Mouse (Mus musculus) intestine, embryonic 15.5 days (tissue): ENCODE data around the gene Smarcd3. TPM values are rescaled to one million over a fixed set of nuclear protein-coding genes. Genes with fewer than 3 reads are reported as not detected.

Experiments
- ATAC-seq: fragments of 200-750 bp; cut with Nextera tagmentation; 2 replicates; pipeline ENCODE4 v1.8.0; 2017; ENCODE audit warnings: moderate TSS enrichment, moderate library complexity
- H3K27ac ChIP-seq: fragments of 300-500 bp; sonication (generic); 2 replicates; pipeline ENCODE4 v1.5.1; 2015; ENCODE audit warnings: mild to moderate bottlenecking, inconsistent platforms
- H3K27me3 ChIP-seq: fragments of 300-500 bp; sonication (generic); replicated peaks from 2 replicates; pipeline ENCODE4 v1.6.1; 2015; ENCODE audit warnings: inconsistent platforms
- H3K36me3 ChIP-seq: fragments of 300-500 bp; sonication (generic); 2 replicates; pipeline ENCODE4 v1.6.1; 2015; ENCODE audit warnings: inconsistent platforms
- H3K4me1 ChIP-seq: fragments of 300-500 bp; sonication (generic); replicated peaks from 2 replicates; pipeline ENCODE4 v1.6.1; 2015; ENCODE audit warnings: inconsistent platforms
- H3K4me2 ChIP-seq: fragments of 300-500 bp; sonication (generic); replicated peaks from 2 replicates; pipeline ENCODE4 v1.6.1; 2015; ENCODE audit warnings: mild to moderate bottlenecking, inconsistent platforms
- H3K4me3 ChIP-seq: fragments of 300-500 bp; sonication (generic); replicated peaks from 2 replicates; pipeline ENCODE4 v1.5.1; 2015; ENCODE audit warnings: inconsistent platforms
- H3K9ac ChIP-seq: fragments of 300-500 bp; sonication (generic); 2 replicates; pipeline ENCODE4 v1.6.1; 2015; ENCODE audit warnings: inconsistent platforms
- H3K9me3 ChIP-seq: fragments of 300-500 bp; sonication (generic); 2 replicates; pipeline ENCODE4 v1.6.1; 2016; ENCODE audit warnings: inconsistent platforms
- WGBS: fragments of 180-500 bp; shearing (Covaris S2); methylation state at CpG from one replicate; pipeline ENCODE4 v1.1.7; 2015; 5-methylcytosine and 5-hydroxymethylcytosine counted together
- polyA plus RNA-seq: library from polyadenylated mRNA; unstranded; fragments of >200 nt; fragmentation: Nextera tagmentation; extraction: Ambion mirVana; gene quantifications from 2 replicates; pipeline ENCODE4 v1.2.1, GENCODE M21; 2015

Smarcd3 gene
- polyA plus RNA-seq, 1 experiment from 2014 or later = 15.5 TPM

DNA sequence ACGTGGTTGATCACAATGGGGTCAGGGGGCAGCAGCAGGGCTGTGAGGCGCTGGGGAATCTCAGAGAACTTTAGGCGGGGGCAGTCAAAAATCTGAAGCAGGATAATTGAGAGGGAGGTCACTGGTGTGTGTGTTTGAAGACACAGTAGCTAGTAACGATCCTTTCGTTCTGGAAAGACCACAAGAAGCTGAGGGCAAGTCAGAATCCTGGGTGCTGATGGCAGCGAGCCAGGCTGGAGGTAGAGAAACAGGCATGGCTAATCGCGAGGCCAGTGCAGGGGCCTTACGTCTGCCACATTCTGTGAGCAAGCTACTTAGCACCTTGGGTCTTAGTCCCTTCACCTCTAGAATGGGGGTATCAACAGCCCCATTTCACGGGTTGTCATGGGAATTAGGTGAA, 30.3 kb downstream of the Smarcd3 start:
- WGBS = 75% methylated on average over 10 of the region's 10 CpGs
- H3K4me1 ChIP-seq = peaks cover 30% of the 10 kb centered on the region
- no peaks in the 10 kb centered on the region for H3K27me3 ChIP-seq
- peaks cover 18% of the 10 kb centered on the region for H3K36me3 ChIP-seq
- H3K4me2 ChIP-seq = no peak overlapping the region
- no peaks in the 10 kb centered on the region for H3K9me3 ChIP-seq
- no peak for ATAC-seq
- no peak overlapping the region for H3K4me3 ChIP-seq
- H3K9ac ChIP-seq = no peak overlapping the region
- H3K27ac ChIP-seq = no peak overlapping the region

GRCm38 (mm10) chr5:24593230-24593629, 31.0 kb downstream of the Smarcd3 start:
- Histone ChIP-seq H3K27ac (no peak overlapping the region), H3K27me3 (no peaks in the 10 kb centered on the region), H3K9me3 (no peaks in the 10 kb centered on the region), H3K4me2 (no peak overlapping the region), H3K4me1 (peaks cover 24% of the 10 kb centered on the region), H3K9ac (no peak overlapping the region), H3K36me3 (peaks cover 21% of the 10 kb centered on the region), H3K4me3 (no peak overlapping the region)
- 85% methylated on average over 10 of the region's 10 CpGs for WGBS
- ATAC-seq = no peak

- H3K4me1 ChIP-seq = peaks cover 23% of the 10 kb centered on the region
- H3K27me3 ChIP-seq = no peaks in the 10 kb centered on the region
- no peak overlapping the region for H3K4me3 ChIP-seq
- H3K36me3 ChIP-seq = peaks cover 21% of the 10 kb centered on the region
- no peaks in the 10 kb centered on the region for H3K9me3 ChIP-seq
- no peak overlapping the region for H3K9ac ChIP-seq
- WGBS = 65% methylated on average over 21 of the region's 21 CpGs
- H3K27ac ChIP-seq = no peak overlapping the region
- H3K4me2 ChIP-seq = peak overlapping the region; percentile 42; the same call in 1 of the 2 replicates
- ATAC-seq = no peak
These were observed 31.6 kb downstream of the Smarcd3 start for GRCm38 (mm10) chr5:24592471-24593160.

DNA sequence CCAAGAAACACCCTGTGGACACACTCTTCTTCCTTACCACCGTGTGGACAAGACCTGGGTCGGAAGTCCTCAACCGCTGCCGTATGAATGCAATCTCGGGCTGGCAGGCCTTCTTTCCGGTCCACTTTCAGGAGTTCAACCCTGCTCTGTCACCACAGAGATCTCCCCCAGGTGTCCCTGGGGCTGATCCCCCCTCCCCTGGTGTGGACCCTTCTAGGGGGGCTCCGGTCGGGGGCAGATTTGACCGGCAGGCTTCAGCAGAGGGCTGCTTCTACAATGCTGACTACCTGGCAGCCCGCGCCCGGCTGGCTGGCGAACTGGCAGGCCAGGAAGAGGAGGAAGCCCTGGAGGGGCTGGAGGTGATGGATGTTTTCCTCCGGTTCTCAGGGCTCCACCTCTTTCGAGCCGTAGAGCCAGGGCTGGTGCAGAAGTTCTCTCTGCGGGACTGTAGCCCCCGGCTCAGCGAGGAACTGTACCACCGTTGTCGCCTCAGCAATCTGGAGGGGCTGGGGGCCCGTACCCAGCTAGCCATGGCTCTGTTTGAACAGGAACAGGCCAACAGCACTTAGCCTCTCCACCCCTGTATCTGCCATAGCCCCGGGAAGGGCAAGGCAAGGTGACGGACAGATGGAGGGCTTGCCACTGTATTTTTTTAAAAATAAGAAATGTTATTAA, 32.3 kb downstream of the Smarcd3 start:
- 48% methylated on average over 24 of the region's 24 CpGs for WGBS
- 0 out of 2 replicates have a peak overlapping the region, but pooled peaks have one; percentile 17 for H3K27ac ChIP-seq
- peak overlapping the region; percentile 10 for H3K9ac ChIP-seq
- peaks cover 21% of the 10 kb centered on the region for H3K36me3 ChIP-seq
- no peaks in the 10 kb centered on the region for H3K9me3 ChIP-seq
- H3K4me1 ChIP-seq = peaks cover 25% of the 10 kb centered on the region
- no peak overlapping the region for H3K4me3 ChIP-seq
- peak overlapping the region; percentile 42 for H3K4me2 ChIP-seq
- ATAC-seq = no peak
- H3K27me3 ChIP-seq = no peaks in the 10 kb centered on the region

DNA sequence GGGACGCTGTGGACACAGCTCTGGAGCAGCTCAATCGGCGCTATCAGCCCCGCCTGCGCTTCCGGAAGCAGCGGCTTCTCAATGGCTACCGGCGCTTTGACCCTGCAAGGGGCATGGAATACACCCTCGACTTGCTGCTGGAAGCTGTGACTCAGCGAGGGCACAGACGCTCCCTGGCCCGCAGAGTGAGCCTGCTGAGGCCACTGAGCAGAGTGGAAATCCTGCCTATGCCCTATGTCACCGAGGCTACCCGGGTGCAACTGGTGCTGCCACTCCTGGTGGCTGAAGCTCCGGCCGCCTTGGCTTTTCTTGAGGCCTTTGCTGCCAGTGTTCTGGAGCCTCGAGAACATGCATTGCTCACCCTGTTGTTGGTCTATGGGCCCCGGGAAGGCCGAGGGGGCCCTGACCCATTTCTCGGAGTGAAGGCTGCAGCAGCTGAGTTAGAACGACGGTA, 32.9 kb downstream of the Smarcd3 start:
- Histone ChIP-seq H3K9ac (peak overlapping the region; percentile 10; the same call in 1 of the 2 replicates), H3K9me3 (no peaks in the 10 kb centered on the region), H3K4me3 (no peak overlapping the region), H3K27me3 (no peaks in the 10 kb centered on the region), H3K36me3 (peaks cover 21% of the 10 kb centered on the region), H3K27ac (0 out of 2 replicates have a peak overlapping the region, but pooled peaks have one; percentile 17), H3K4me2 (peak overlapping the region; percentile 42), H3K4me1 (peaks cover 19% of the 10 kb centered on the region)
- 34% methylated on average over 23 of the region's 23 CpGs for WGBS
- no peak for ATAC-seq

- ATAC-seq = no peak
- Histone ChIP-seq H3K4me2 (no peak overlapping the region), H3K4me3 (no peak overlapping the region), H3K27ac (no peak overlapping the region), H3K9ac (no peak overlapping the region), H3K9me3 (no peaks in the 10 kb centered on the region), H3K4me1 (peaks cover 23% of the 10 kb centered on the region), H3K27me3 (no peaks in the 10 kb centered on the region), H3K36me3 (peaks cover 21% of the 10 kb centered on the region)
- 91% methylated on average over 20 of the region's 20 CpGs for WGBS
These were observed 34.4 kb downstream of the Smarcd3 start for GRCm38 (mm10) chr5:24589511-24590500.

GRCm38 (mm10) chr5:24587200-24587577, 37.0 kb downstream of the Smarcd3 start:
- Histone ChIP-seq H3K4me2 (peak overlapping the region; percentile 80), H3K9ac (peak overlapping the region; percentile 75), H3K27ac (peak overlapping the region; percentile 58; the same call in 1 of the 2 replicates), H3K9me3 (no peaks in the 10 kb centered on the region), H3K36me3 (peaks cover 16% of the 10 kb centered on the region), H3K4me1 (peaks cover 23% of the 10 kb centered on the region), H3K4me3 (peak overlapping the region; percentile 84), H3K27me3 (0 out of 2 replicates have a peak, but pooled peaks cover 3% of the 10 kb centered on the region)
- WGBS = 19% methylated on average over 4 of the region's 4 CpGs
- peak; percentile 10; the same call in 1 of the 2 replicates for ATAC-seq

DNA sequence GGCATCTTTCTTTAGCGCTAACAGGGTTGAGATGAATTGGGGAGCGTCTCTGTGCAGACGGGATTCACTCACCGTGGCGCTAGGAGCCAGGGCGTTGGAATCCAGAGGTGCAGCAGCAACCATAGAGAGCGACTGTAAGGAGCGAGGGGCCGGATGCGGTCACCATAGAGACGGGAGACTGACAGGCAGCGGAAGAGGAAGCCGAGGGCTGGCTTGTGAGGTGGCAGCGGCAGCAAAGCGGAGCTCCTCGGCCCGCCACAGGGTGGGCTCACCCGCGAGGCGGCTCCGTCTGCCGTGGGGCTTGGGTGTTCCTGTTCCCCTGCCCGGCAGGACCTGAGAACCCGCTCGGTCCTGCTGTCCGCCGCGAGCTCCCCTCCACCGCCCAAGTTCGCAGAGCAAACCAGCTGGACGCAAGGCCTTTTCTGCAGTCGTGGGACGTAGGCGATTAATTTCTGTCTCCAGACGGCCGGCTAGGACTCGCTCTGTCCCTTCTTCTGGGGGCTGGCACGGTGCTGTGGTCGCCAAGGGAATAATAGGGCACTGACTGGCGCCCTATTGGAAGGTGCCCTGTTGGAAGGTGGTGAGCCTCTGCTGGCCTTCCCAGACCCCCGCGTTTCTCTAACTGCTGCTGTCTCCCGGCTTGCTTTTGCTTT, 37.5 kb downstream of the Smarcd3 start, which contains the start of gene Chpf2:
Gene Chpf2, plus strand, starts transcription at position 195 of the 653 bp plus-strand sequence.
- peaks cover 18% of the 10 kb centered on the region for H3K4me1 ChIP-seq
- H3K27ac ChIP-seq = peak within 1 kb of the TSS; percentile 58
- H3K4me3 ChIP-seq = peak within 1 kb of the TSS; percentile 84
- H3K36me3 ChIP-seq = peaks cover 11% of the 10 kb centered on the region
- peak within 1 kb of the TSS; percentile 75 for H3K9ac ChIP-seq
- WGBS = under 1% methylated on average over 43 of the region's 43 CpGs
- H3K27me3 ChIP-seq = 0 out of 2 replicates have a peak, but pooled peaks cover 3% of the 10 kb centered on the region
- ATAC-seq = peak; percentile 95
- no peaks in the 10 kb centered on the region for H3K9me3 ChIP-seq
- H3K4me2 ChIP-seq = peak within 1 kb of the TSS; percentile 80

- Histone ChIP-seq H3K4me1 (peaks cover 13% of the 10 kb centered on the region), H3K36me3 (peaks cover 6% of the 10 kb centered on the region), H3K9ac (peak overlapping the region; percentile 75), H3K27me3 (0 out of 2 replicates have a peak, but pooled peaks cover 3% of the 10 kb centered on the region), H3K4me3 (peak overlapping the region; percentile 84), H3K9me3 (no peaks in the 10 kb centered on the region), H3K4me2 (peak overlapping the region; percentile 80), H3K27ac (no peak overlapping the region)
- 12% methylated on average over 8 of the region's 8 CpGs for WGBS
- peak; percentile 29 for ATAC-seq
These were observed 38.1 kb downstream of the Smarcd3 start for GRCm38 (mm10) chr5:24586106-24586505.

- peak overlapping the region; percentile 50 for H3K4me3 ChIP-seq
- no peaks in the 10 kb centered on the region for H3K9me3 ChIP-seq
- no peaks in the 10 kb centered on the region for H3K27me3 ChIP-seq
- peak overlapping the region; percentile 66 for H3K4me2 ChIP-seq
- WGBS = 59% methylated on average over 6 of the region's 6 CpGs
- H3K27ac ChIP-seq = peak overlapping the region; percentile 85
- peaks cover 18% of the 10 kb centered on the region for H3K36me3 ChIP-seq
- peak overlapping the region; percentile 49; the same call in 1 of the 2 replicates for H3K9ac ChIP-seq
- peaks cover 14% of the 10 kb centered on the region for H3K4me1 ChIP-seq
- 0 out of 2 replicates have a peak, but pooled peaks have one; percentile 1 for ATAC-seq
These were observed 45.9 kb downstream of the Smarcd3 start for GRCm38 (mm10) chr5:24578109-24578963.
